Mouse (Mus musculus): ENCODE data around the gene Galk2.

The Galk2 gene

GRCm38 (mm10) chr2:125901426-125901825 is 42.5 kb downstream of the Galk2 start:
- no peak for DNase-seq

GRCm38 (mm10) chr2:125906407-125907066 is 47.6 kb downstream of the Galk2 start:
- no peak for DNase-seq

- DNase-seq = no peak
These were observed 48.8 kb downstream of the Galk2 start for GRCm38 (mm10) chr2:125907580-125908255.

GRCm38 (mm10) chr2:125914167-125914566 is 55.3 kb downstream of the Galk2 start:
- no peak for DNase-seq

- DNase-seq = no peak
These were observed 55.8 kb downstream of the Galk2 start for GRCm38 (mm10) chr2:125914713-125915112.

GRCm38 (mm10) chr2:125916652-125917296 is 57.9 kb downstream of the Galk2 start:
- no peak for DNase-seq

GRCm38 (mm10) chr2:125917297-125917679 is 58.4 kb downstream of the Galk2 start:
- no peak for DNase-seq

GRCm38 (mm10) chr2:125921273-125921672 is 62.4 kb downstream of the Galk2 start:
- DNase-seq = no peak

GRCm38 (mm10) chr2:125922149-125922548 is 63.2 kb downstream of the Galk2 start:
- DNase-seq = no peak

- DNase-seq = peak; percentile 6 to 39
These were observed 64.0 kb downstream of the Galk2 start for GRCm38 (mm10) chr2:125922877-125923276.

- no peak for DNase-seq
These were observed 64.4 kb downstream of the Galk2 start for GRCm38 (mm10) chr2:125923346-125923745.

- DNase-seq = no peak
These were observed 65.6 kb downstream of the Galk2 start for GRCm38 (mm10) chr2:125924554-125924953.

GRCm38 (mm10) chr2:125925081-125925480 is 66.2 kb downstream of the Galk2 start:
- no peak for DNase-seq

- DNase-seq = no peak
These were observed 70.5 kb downstream of the Galk2 start for GRCm38 (mm10) chr2:125929396-125929795.

GRCm38 (mm10) chr2:125929872-125930271 is 71.0 kb downstream of the Galk2 start:
- no peak for DNase-seq

- no peak for DNase-seq
These were observed 72.3 kb downstream of the Galk2 start for GRCm38 (mm10) chr2:125931193-125931592.

- DNase-seq = peak in 1 of 2 experiments; percentile 28
These were observed 73.8 kb downstream of the Galk2 start for GRCm38 (mm10) chr2:125932734-125933133.

GRCm38 (mm10) chr2:125933977-125934376 is 75.1 kb downstream of the Galk2 start:
- DNase-seq = no peak

GRCm38 (mm10) chr2:125936396-125936795 is 77.5 kb downstream of the Galk2 start:
- peak in 1 of 2 experiments; percentile 33 for DNase-seq

GRCm38 (mm10) chr2:125938993-125939642 is 80.2 kb downstream of the Galk2 start:
- no peak for DNase-seq

- no peak for DNase-seq
These were observed 82.3 kb downstream of the Galk2 start for GRCm38 (mm10) chr2:125941111-125941785.

GRCm38 (mm10) chr2:125943301-125943700 is 84.4 kb downstream of the Galk2 start:
- no peak for DNase-seq

GRCm38 (mm10) chr2:125948195-125948594 is 89.3 kb downstream of the Galk2 start:
- no peak for DNase-seq

All from kidney, postnatal 36 days (tissue).